Mouse (Mus musculus): ENCODE measurements around the gene Angptl2. TPM values are rescaled to one million over a fixed set of nuclear protein-coding genes. Genes with fewer than 3 reads are reported as not detected.

Gene Angptl2
- total RNA-seq, 1 experiment from 2014 or later: 0.12 TPM

DNA sequence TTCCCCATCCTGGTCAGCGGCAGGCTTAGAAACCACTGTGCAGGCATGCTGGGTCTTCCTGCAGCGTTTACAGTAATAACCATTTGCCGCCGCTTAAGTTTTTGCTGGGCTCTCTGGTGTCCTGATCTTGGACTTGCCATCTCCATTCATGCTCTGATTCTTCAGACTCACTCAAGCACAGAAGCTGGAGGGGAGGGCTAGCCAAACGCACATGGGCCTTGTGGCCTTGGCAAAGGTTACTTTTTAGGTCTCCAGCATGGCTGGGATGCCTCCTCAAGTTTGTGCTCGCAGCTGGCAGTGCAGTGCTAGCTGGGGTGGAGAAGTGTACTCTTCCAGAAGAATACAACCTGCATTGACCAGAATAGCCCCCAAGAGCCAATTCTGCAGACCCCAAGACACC is 6.6 kb downstream of the Angptl2 start:
- no peak for ATAC-seq (ENCODE audit: extremely low read depth, insufficient number of reproducible peaks, low FRiP score, poor library complexity, severe bottlenecking)

DNA sequence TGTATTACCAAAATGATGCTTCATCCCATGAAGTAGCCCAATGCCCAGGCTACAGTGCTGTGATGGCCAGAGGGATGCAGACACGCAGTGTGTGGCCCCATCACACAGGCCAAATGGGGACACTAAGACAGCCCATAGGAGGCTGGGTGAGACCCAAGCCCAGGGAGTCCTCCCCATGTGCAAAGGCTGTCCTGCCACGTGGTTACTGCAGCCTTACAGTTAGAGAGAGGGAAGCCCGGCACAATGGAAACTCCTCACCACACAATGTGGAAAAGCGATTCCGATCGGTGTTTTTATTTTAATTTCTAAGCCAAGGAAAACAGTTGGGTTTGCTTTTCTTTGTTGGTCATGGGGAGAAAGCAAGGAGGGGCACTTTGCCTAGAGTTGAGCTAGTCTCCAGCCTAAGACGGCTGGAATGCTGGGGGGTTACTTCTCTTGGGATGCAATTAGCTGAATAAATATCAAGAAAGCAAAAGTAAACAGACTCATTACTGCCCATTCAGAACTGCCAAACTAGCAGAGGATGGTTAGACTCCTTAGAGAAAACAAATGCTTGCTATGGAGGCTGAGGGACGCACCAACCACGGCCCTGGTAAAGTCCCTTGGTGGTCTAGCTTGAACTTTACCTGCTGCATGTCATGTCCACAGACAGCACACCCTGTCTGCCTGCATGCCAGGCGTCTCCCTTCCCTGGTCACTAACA is 7.9 kb downstream of the Angptl2 start:
- no peak for ATAC-seq (ENCODE audit: extremely low read depth, insufficient number of reproducible peaks, low FRiP score, poor library complexity, severe bottlenecking)

DNA sequence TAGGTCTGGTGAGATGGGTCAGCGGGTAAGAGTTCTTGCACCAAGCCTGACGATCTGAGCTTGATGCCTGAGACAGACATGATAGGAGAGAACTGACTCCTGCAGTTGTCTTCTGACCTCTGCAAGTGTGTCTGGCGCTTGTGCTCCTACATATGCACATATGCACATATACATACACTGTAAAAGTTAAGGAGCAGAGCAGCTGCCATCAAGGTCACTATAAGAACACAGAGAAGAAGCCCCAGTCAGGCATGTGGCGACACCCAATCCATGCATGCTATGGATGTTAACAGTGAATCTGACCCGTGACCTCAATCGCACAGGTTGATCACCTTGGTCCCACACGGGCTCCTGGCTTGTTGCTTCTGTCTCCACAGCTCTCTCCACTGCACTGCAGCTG is 10.1 kb downstream of the Angptl2 start:
- no peak for ATAC-seq (ENCODE audit: extremely low read depth, insufficient number of reproducible peaks, low FRiP score, poor library complexity, severe bottlenecking)

DNA sequence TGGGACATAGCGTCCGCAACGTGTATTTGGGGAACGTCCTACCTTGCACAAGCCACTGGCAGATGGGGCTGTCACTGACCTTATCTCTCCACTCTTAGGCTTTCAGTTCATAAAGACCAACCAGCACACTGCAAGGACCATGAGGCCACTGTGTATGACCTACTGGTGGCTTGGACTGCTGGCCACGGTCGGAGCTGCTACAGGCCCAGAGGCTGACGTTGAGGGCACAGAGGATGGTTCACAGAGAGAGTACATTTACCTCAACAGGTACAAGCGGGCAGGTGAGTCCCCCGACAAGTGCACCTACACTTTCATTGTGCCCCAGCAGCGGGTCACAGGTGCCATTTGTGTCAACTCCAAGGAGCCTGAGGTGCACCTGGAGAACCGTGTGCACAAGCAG is 12.2 kb downstream of the Angptl2 start:
- ATAC-seq (ENCODE audit: extremely low read depth, insufficient number of reproducible peaks, low FRiP score, poor library complexity, severe bottlenecking): no peak

DNA sequence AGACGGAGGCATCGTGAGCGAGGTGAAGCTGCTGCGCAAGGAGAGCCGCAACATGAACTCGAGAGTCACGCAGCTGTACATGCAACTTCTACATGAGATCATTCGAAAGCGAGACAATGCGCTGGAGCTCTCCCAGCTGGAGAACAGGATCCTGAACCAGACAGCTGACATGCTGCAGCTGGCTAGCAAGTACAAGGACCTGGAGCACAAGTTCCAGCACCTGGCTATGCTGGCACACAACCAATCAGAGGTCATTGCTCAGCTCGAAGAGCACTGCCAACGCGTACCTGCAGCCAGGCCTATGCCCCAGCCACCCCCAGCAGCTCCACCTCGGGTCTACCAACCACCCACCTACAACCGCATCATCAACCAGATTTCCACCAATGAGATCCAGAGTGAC is 12.7 kb downstream of the Angptl2 start:
- ATAC-seq (ENCODE audit: extremely low read depth, insufficient number of reproducible peaks, low FRiP score, poor library complexity, severe bottlenecking): no peak

DNA sequence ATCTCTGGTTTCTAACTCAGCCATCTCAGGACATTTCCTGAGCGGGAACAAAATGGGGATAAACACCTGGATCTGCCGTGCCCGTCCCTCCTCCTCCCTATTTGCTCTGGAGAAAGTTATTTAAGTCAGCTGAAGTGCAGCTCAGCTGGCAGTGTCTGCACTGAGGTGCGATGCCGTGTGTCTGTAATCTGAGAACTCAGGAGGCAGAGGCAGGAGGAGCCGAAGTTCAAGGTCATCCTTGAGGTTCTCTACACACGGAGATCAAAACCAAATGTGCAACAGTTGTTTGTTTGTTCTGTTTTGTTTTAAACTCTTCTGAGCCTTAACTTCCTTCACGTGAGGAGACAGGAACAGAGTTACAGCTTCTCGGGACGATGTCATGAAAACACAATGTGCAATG is 14.8 kb downstream of the Angptl2 start:
- no peak for ATAC-seq (ENCODE audit: extremely low read depth, insufficient number of reproducible peaks, low FRiP score, poor library complexity, severe bottlenecking)

DNA sequence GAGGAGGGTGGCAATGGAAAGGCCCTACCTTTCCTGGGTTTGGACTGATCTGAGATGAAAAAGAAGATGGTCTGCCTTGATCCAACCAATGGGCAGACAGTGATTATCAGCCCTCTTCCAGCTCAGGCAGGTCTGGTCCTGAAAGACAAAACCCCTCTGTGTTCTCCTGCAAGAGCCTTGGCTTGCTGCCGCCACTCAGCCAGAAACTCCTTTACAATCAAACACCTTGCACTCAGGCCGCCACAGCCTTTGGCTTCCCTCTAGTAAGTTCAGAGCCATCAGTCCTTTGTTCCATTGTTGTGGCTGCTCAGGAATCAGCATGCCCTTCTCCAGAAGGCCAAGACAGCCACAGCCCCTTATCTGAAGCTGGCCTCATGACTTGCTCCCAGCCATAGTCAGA is 15.9 kb downstream of the Angptl2 start:
- no peak for ATAC-seq (ENCODE audit: extremely low read depth, insufficient number of reproducible peaks, low FRiP score, poor library complexity, severe bottlenecking)

DNA sequence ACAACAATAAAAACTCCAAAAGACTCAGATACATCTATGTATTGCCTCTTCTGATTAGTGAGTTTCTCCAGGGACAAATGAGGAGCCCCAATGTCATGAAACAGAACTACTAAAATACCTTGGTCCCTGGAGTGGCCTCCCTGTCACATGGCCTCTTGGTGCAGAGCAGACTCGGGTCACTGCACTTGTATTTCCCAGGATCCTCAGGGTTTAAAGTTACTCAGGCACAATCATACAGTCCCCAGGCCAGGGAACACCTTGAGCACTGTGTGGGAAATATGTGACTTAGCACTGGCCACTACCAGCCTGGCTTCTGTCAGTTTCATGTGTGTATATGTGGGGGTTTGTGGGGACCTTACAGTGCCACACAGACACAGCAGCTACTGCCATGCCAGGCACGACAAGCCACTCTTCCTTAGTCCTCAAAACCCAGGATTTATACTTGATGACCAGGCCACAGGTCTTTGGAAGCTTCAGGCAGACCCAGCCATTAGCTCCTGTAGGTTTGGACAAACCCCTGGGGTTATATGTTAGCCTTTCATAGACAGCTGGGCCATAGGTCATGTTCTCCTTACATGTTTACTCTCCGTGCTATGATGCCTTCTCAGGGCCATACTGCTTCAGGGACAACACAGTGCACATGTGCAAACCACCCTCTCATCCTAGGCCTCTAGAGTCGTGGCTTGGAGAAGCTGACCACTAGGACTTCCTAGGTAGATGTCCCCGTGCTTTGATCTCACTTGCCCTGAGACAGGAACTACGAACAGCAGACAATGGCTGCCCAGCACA is 17.1 kb downstream of the Angptl2 start:
- ATAC-seq (ENCODE audit: extremely low read depth, insufficient number of reproducible peaks, low FRiP score, poor library complexity, severe bottlenecking): no peak

DNA sequence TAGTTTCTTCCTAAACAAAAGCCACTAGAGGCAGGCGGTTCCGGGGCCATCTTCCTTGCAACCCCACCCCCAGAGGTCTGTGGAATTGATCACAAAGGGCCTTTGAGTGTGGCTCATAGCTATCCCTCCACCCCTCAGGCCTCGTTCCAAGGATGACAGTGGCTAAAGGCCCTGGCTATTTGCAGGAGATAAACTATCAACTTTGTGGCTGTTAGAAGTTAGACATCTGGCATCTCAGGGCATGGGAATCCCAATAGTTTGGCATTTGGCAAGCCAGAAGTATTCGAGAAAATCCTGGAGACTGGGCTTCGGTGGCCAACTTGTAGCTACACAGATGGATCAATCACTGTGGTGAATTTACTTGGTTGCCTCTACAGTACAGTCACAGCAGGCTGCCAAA is 18.0 kb downstream of the Angptl2 start:
- no peak for ATAC-seq (ENCODE audit: extremely low read depth, insufficient number of reproducible peaks, low FRiP score, poor library complexity, severe bottlenecking)

DNA sequence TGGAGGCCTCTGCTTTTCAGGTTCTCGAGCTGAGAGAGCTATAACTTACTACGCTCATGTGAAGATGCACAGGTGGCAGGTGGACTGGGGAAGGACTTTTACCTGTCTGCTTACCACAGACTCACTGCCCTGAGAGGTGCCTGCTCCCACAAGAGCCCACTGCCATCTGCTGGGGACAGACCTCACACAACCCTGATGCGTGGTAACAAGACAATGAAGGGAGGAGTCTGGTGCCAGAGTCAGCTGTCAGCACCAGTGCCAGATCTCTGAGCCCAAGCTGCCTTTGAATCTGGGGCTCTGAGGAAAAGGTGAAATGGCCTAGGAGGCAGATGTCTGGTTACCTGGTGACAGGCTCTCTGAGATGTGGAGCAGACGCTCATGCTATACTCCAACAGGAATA is 19.0 kb downstream of the Angptl2 start:
- ATAC-seq (ENCODE audit: extremely low read depth, insufficient number of reproducible peaks, low FRiP score, poor library complexity, severe bottlenecking): no peak

DNA sequence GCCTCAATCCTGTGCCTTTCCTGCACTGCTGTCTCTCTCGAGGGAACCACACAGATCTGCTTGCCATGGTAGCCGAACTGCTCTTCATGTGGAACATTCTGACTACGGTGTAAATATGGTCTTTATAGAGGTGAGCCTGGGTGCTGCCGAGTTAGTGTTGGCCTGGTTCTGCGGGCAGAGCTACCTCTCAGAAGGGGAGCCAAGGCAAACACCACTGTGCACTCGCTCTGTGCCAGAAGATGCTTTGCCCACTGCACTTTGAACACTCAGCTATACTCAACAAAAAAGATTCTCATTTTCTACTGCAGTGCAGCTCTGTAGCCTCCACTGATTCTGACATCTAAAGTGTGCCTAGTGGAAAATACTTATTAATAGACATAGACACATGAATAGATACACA is 21.7 kb downstream of the Angptl2 start:
- ATAC-seq (ENCODE audit: extremely low read depth, insufficient number of reproducible peaks, low FRiP score, poor library complexity, severe bottlenecking): no peak

DNA sequence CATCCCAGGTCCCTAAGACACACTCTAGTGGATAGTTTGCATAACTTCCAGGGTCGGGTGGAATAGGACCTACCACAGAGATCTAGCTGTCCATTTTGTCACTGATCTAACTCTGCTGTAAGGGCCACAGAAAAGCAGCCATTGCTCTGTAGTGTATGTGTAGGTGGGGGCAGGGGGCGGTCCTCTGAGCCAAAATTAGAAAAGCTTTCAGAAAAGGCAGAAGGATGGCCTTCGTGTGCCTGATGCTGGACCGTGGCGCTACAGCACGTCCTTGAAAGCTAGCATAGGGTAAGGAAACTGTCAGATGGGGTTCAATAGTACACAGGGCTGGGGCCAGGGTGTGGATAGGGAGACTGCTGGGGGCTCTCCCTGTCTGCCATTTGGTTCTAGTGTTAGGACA is 29.0 kb downstream of the Angptl2 start:
- no peak for ATAC-seq (ENCODE audit: extremely low read depth, insufficient number of reproducible peaks, low FRiP score, poor library complexity, severe bottlenecking)

DNA sequence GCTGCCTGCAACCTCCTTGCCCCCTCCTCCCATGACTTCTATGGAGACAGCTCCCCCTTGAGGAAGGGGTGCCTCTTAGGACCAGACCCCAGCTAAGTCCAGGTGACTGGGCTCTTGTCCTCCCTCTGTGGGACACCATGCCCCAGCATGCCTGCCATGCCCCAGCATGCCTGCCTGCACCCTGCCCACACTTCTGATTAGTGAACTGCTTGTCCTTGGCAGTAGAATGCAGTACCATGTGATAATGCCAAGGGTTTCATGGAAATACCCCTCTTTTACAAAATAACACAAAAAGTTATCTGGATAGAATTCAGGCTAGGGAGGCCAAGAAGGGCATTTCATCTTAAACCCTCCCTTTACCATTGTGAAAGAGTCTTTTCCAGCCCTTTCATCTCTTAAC is 29.5 kb downstream of the Angptl2 start:
- no peak for ATAC-seq (ENCODE audit: extremely low read depth, insufficient number of reproducible peaks, low FRiP score, poor library complexity, severe bottlenecking)

DNA sequence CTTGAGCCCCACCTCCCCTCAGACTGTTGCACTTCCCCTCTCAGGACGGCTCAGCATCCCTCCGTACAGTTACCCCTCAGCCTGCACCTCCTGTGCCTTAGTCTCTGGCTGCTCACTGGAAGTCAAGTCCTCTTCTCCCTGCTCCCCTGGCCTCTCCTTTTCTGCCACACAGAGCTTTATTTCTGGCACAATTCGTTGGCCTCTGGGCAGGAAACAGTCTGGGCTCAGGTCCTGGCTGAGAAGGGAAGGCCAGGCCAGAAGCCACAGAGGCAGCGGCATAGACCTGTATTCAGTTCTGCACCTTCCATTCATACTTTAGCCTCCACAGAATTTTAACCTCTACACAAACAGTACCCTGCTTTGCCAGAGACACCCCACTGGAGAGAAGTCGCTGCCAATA is 31.0 kb downstream of the Angptl2 start:
- no peak for ATAC-seq (ENCODE audit: extremely low read depth, insufficient number of reproducible peaks, low FRiP score, poor library complexity, severe bottlenecking)

DNA sequence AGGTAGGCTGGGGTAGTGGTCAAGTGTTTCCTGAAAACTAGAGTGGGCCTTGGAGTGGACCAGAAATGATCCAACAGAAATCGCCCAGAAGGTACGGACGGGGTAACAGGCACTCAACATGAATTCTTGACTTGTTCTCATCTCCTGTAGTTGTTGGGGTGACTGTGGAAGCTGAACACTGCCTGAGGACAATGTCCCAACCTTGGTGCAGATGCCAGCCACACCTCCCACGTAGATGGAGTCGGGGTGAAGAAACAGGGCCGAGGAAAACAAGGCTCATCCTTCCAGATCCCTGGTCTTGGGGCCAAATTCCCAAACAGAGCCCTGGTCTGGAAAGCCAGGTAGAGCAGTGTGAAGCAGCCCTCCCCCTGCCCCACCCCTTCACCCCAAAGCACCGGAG is 32.7 kb downstream of the Angptl2 start:
- ATAC-seq (ENCODE audit: extremely low read depth, insufficient number of reproducible peaks, low FRiP score, poor library complexity, severe bottlenecking): no peak

DNA sequence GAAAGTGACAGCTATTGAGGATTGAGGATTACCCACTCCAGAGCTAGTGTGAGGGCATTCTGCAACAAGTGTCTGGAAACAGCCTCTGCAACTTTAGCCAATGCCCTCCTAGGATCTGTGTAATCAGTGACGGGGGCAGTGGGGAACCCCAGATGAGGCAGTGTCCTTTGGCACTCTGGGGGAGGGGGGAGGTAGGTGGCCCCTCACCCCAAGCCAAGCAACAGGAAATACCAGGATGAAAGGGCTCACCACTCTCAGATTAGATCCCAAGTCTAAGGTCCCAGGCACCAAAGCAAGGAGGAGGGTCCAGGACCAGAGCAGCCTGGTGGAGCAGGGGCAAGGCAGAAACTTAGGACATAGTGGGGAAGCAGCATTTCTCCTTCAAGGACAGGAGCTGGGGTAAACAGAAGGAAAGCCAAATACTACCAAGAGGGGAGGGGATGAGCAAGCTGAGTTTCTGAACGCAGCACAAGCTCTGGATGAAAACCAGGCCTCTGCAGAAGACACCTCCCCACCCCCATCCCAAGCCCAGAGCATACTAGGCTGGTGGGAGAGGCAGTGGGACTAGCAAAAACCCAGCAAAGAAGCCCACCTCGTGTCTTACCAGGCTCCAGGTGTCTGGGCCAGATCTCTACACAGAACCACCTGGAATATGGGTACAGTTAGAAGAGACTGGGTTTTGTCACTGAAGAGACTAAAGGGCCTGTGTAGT is 34.2 kb downstream of the Angptl2 start:
- ATAC-seq (ENCODE audit: extremely low read depth, insufficient number of reproducible peaks, low FRiP score, poor library complexity, severe bottlenecking): no peak

DNA sequence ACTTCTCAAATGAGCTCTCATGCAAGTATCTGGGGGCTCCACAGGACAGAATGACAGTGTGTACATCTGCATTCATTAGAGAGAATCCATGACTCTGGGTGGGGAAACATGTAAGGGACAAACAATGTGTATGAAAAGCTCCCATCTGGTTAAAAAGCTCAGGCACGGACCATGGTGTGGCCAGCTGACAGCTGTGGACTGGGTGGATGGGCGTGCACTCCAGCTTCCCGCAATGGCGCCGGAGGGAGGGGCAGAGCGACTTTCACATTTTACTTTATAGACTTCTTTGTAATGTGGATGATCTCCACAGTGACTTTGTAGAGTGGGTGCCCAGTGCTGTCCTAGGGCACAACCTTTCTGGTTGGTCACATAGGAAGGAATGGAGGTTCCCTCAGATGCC is 36.9 kb downstream of the Angptl2 start:
- no peak for ATAC-seq (ENCODE audit: extremely low read depth, insufficient number of reproducible peaks, low FRiP score, poor library complexity, severe bottlenecking)

DNA sequence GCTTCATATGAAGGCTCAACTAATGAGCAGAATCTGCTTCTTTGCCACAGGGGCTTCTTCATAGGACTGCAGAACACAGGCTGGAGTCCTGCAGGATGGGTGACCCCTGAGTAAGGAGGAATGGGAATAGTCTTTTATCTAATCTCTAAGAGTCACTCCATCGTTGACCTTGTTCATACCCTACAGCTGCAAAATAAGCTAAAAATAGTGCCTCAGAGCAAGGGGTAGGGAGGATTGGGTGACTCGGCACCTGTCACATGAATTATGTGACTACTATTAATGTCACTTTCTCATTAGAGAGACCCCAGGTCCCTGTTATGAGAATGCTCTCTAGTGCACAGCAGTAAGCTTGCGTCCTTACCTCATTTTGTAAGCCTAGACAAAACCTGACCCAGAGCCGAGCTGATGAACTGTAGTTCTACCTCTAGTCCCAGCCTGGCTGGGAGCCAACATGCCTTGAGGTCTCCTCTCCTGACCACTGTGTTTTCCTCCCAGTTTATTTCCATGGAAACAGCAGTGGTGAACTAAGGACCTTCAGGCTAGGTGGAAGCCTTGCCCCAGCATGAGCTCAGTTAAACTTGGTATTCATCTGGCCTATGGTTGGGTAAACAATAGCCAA is 37.8 kb downstream of the Angptl2 start:
- ATAC-seq (ENCODE audit: extremely low read depth, insufficient number of reproducible peaks, low FRiP score, poor library complexity, severe bottlenecking): no peak

DNA sequence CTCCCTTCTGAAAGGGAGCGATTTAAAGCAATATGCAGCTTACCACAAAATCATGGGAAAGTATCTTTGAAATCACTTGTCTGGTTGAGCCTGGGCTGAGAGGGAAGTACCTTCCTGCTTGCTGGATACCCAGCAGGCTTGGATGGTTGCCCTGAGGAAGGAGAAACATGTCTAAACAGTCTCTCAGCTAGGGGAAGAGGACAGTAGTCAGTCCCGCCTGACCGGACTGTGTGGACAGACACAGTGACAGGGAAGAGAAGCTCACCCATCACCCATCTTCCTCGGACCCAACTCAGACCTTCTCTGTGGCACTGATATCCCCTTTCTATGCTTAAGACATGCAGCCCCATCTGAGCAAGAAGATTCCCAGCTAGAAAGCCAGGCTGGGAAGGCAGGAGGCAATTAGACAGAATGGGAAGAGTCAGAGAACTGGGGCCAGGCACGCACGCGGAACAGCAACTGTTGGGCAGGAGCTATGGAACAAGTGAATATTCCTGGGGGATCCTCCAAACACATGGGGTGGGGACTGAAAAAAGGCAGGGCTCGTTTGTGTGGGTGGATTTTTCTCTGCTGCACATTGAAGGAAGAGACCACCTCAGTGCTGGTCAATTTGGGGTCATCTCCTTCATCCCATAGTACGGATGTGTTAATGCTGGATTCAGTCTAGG is 38.6 kb downstream of the Angptl2 start:
- ATAC-seq (ENCODE audit: extremely low read depth, insufficient number of reproducible peaks, low FRiP score, poor library complexity, severe bottlenecking): no peak
